Mouse (Mus musculus): ENCODE results near the gene Enpp5. TPM values are rescaled to one million over a fixed set of nuclear protein-coding genes. Genes with fewer than 3 reads are reported as not detected.

Enpp5 gene
- polyA plus RNA-seq, 2 experiments = 3.8 to 4.1 TPM

- no peak for TF ChIP-seq CTCF (IDR thresholded peaks at IDR 0.05; ENCODE audit: low read depth)
- TF ChIP-seq EP300 (IDR thresholded peaks at IDR 0.05; ENCODE audit: low read depth) = no peak
- ATAC-seq (ENCODE audit: insufficient read depth) (0 out of 2 replicates have a peak, but pooled peaks have one; percentile 37), DNase-seq (ENCODE audit: low read depth in 3 of 3, low spot score in 3 of 3) (no peak)
- Histone ChIP-seq H3K27ac (no peak overlapping the region), H3K9ac (replicated peaks) (no peak overlapping the region), H3K4me2 (ENCODE audit: low read depth) (peak overlapping the region; percentile 45), H3K9me3 (ENCODE audit: control insufficient read depth, low read length) (no peaks in the 10 kb centered on the region), H3K36me3 (replicated peaks; ENCODE audit: control insufficient read depth, insufficient read depth, low read depth) (no peaks in the 10 kb centered on the region), H3K4me1 (replicated peaks; ENCODE audit: control insufficient read depth in 2 of 2, insufficient read depth in 2 of 2, low read length in 1 of 2) (0 out of 4 replicates have a peak, but pooled peaks cover 0 to 3% of the 10 kb centered on the region in 2 experiments), H3K4me3 (ENCODE audit: insufficient read depth in 1 of 2, low read depth in 2 of 2, low read length in 2 of 2) (peak overlapping the region; percentile 25 to 46), H3K27me3 (ENCODE audit: control insufficient read depth, insufficient read depth, low read length) (no peaks in the 10 kb centered on the region)
- WGBS (ENCODE audit: insufficient replicate concordance) = 38% methylated on average over 9 of the region's 9 CpGs
These were observed 55.9 kb downstream of the Enpp5 start for GRCm38 (mm10) chr17:44134545-44134944.

- Histone ChIP-seq H3K4me3 (ENCODE audit: insufficient read depth in 1 of 2, low read depth in 2 of 2, low read length in 2 of 2) (no peak overlapping the region), H3K27ac (no peak overlapping the region), H3K27me3 (ENCODE audit: control insufficient read depth, insufficient read depth, low read length) (no peaks in the 10 kb centered on the region), H3K4me2 (ENCODE audit: low read depth) (peak overlapping the region; percentile 45), H3K36me3 (replicated peaks; ENCODE audit: control insufficient read depth, insufficient read depth, low read depth) (no peaks in the 10 kb centered on the region), H3K4me1 (replicated peaks; ENCODE audit: control insufficient read depth in 2 of 2, insufficient read depth in 2 of 2, low read length in 1 of 2) (0 out of 4 replicates have a peak, but pooled peaks cover 0 to 3% of the 10 kb centered on the region in 2 experiments), H3K9me3 (ENCODE audit: control insufficient read depth, low read length) (no peaks in the 10 kb centered on the region), H3K9ac (replicated peaks) (no peak overlapping the region)
- WGBS (ENCODE audit: insufficient replicate concordance) = 29% methylated on average over 8 of the region's 8 CpGs
- TF ChIP-seq EP300 (IDR thresholded peaks at IDR 0.05; ENCODE audit: low read depth) = no peak
- no peak for TF ChIP-seq CTCF (IDR thresholded peaks at IDR 0.05; ENCODE audit: low read depth)
- ATAC-seq (ENCODE audit: insufficient read depth) (no peak), DNase-seq (ENCODE audit: low read depth in 3 of 3, low spot score in 3 of 3) (no peak)
These were observed 57.4 kb downstream of the Enpp5 start for GRCm38 (mm10) chr17:44136018-44136417.

Other genes with a start within 250 kb of the Enpp5 start
- gene Enpp4, start 27.0 kb downstream of the Enpp5 start, polyA plus RNA-seq (2012; rRNA removed) = 2.0 and 2.7 TPM in 2 replicates
- gene Enpp4, start 27.0 kb downstream of the Enpp5 start, polyA plus RNA-seq (2014; fragmentation: Nextera tagmentation; extraction: Ambion mirVana) = 3.5 and 3.8 TPM in 2 replicates
- 0.24 and 0.31 TPM in 2 replicates for gene Clic5, start 109.8 kb downstream of the Enpp5 start, polyA plus RNA-seq (2012; rRNA removed)
- gene Clic5, start 109.8 kb downstream of the Enpp5 start, polyA plus RNA-seq (2014; fragmentation: Nextera tagmentation; extraction: Ambion mirVana) = 0.24 and 0.42 TPM in 2 replicates